Mouse (Mus musculus): ENCODE measurements around the gene Ubap1l. TPM values are rescaled to one million over a fixed set of nuclear protein-coding genes. Genes with fewer than 3 reads are reported as not detected.

The Ubap1l gene
- polyA plus RNA-seq (2012; rRNA removed), result 0.51 and 0.62 TPM in 2 replicates
- polyA plus RNA-seq (2014; fragmentation: Nextera tagmentation; extraction: Ambion mirVana), result 0.21 TPM in 1 of 2 replicates, not detected in the other

DNA sequence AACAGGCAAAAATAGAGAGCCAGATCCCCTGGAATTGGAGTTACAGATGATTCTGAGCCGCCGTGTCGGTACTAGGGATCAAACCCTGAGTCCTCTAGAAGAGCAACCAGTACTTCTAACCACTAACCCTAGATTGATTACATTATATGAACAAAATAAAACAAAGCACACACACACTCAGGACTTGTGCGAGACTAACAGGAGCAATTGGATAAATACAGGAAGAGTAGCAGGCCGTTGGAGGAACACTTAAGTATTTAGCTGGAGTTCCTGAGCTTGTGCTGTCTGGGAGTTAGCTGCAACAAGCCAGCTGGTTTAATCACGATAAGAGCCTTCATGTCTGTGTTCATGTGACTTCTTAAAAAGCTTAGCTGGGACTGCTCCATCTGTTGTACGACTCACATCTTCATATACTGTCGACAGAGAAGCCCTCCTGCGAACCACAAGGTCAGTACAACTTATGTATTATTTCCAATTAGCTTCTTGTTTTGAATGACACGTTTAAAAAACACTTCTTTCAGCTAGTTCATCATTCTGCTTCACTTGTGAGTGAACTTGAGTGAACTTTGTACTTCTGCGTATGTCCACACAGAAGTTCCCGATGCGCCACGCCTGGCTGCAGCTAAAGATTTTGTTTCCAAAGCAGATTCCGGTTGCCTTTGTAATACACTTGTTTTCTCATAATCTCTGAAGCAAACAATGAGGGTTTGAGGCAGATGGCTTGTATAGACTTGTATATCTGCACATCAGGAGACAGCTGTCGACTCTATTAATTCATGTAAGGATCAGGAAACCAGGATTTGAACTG is at the start of gene Ubap1l:
Gene Ubap1l (plus strand): TSS at position 401 of the 808 bp plus-strand sequence.
- H3K9me3 ChIP-seq (ENCODE audit: control insufficient read depth, low read length), result no peaks in the 10 kb centered on the region
- no peak for ATAC-seq (ENCODE audit: low FRiP score, low read depth)
- no peak for DNase-seq (ENCODE audit: low spot score)
- 92% methylated on average over 16 of the region's 16 CpGs for WGBS
- H3K4me1 ChIP-seq (ENCODE audit: control insufficient read depth, insufficient read depth, low read length), result no peaks in the 10 kb centered on the region
- no peak within 1 kb of the TSS for H3K4me3 ChIP-seq (replicated peaks; ENCODE audit: low read length)
- peaks cover 66% of the 10 kb centered on the region for H3K36me3 ChIP-seq (ENCODE audit: control insufficient read depth, insufficient read depth, low read length)
- TF ChIP-seq POLR2A (IDR thresholded peaks at IDR 0.05; ENCODE audit: borderline replicate concordance, extremely low read depth, insufficient read depth, insufficient read length), result no peak
- no peaks in the 10 kb centered on the region for H3K27me3 ChIP-seq (ENCODE audit: control insufficient read depth, insufficient read depth, low read length)
- no peak within 1 kb of the TSS for H3K9ac ChIP-seq (ENCODE audit: low read depth, low read length, severe bottlenecking)
- H3K27ac ChIP-seq (replicated peaks; ENCODE audit: low read depth, low read length), result no peak within 1 kb of the TSS
- no peak within 1 kb of the TSS for H3K4me2 ChIP-seq (replicated peaks; ENCODE audit: low read depth, low read length, severe bottlenecking)

DNA sequence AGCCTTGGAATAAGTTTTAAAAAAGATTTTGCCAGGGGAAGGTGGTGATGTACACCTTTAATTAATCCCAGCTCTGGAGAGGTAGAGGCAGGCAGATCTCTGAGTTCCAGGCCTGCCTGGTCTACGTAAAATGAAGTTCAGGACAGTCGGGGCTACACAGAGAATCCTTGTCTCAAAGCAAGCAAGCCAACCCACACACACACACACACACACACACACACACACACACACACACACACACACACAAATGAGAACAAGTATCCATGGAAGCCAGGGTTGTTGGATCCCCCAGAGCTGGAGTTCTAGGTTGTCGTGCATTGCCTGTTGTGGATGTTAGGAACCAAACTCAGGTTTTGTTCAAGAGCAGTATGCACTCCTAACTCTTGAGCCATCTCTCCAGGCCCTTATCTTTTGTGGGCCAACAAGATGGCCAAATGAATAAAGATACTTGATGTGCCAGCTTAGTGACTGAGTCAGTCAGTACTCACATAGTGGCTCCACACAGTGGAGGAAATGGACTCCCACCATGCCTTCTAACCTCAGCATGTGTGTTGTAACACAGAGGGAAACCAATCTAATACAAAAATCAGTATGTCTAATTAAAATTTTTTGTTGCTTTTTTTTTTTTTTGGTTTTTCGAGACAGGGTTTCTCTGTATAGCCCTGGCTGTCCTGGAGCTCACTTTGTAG is 48.0 kb upstream of the Ubap1l start:
- H3K27ac ChIP-seq (replicated peaks; ENCODE audit: low read depth, low read length), result no peak overlapping the region
- ATAC-seq (ENCODE audit: low FRiP score, low read depth), result no peak
- no peaks in the 10 kb centered on the region for H3K9me3 ChIP-seq (ENCODE audit: control insufficient read depth, low read length)
- no peak overlapping the region for H3K4me2 ChIP-seq (replicated peaks; ENCODE audit: low read depth, low read length, severe bottlenecking)
- H3K4me3 ChIP-seq (replicated peaks; ENCODE audit: low read length), result no peak overlapping the region
- H3K4me1 ChIP-seq (ENCODE audit: control insufficient read depth, insufficient read depth, low read length), result no peaks in the 10 kb centered on the region
- WGBS, result 99% methylated on average over 4 of the region's 4 CpGs
- TF ChIP-seq POLR2A (IDR thresholded peaks at IDR 0.05; ENCODE audit: borderline replicate concordance, extremely low read depth, insufficient read depth, insufficient read length), result no peak
- no peak for DNase-seq (ENCODE audit: low spot score)
- H3K9ac ChIP-seq (ENCODE audit: low read depth, low read length, severe bottlenecking), result no peak overlapping the region
- H3K27me3 ChIP-seq (ENCODE audit: control insufficient read depth, insufficient read depth, low read length), result no peaks in the 10 kb centered on the region
- H3K36me3 ChIP-seq (ENCODE audit: control insufficient read depth, insufficient read depth, low read length), result peaks cover 72% of the 10 kb centered on the region

DNA sequence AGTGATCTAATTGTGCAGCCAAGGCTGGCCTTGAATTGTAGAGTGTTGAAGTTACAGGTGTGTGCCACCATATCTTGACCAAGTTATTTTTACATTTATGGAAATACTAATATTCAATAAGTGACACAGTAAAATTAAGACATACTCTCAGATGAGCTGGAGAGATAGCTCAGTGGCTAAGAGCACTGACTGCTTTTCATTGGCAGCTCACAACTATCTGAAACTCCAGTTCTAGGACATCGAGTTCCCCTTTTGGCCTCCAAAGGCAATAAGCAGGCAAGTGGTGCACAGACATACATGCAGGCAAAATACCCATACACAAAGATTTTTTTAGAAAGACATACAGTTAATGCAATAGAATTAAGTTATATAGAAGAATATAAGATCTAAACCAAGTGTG is 47.0 kb upstream of the Ubap1l start:
- H3K4me1 ChIP-seq (ENCODE audit: control insufficient read depth, insufficient read depth, low read length), result no peaks in the 10 kb centered on the region
- H3K27me3 ChIP-seq (ENCODE audit: control insufficient read depth, insufficient read depth, low read length), result no peaks in the 10 kb centered on the region
- H3K9me3 ChIP-seq (ENCODE audit: control insufficient read depth, low read length), result no peaks in the 10 kb centered on the region
- no peak overlapping the region for H3K4me3 ChIP-seq (replicated peaks; ENCODE audit: low read length)
- no peak for ATAC-seq (ENCODE audit: low FRiP score, low read depth)
- H3K36me3 ChIP-seq (ENCODE audit: control insufficient read depth, insufficient read depth, low read length), result peaks cover 71% of the 10 kb centered on the region
- DNase-seq (ENCODE audit: low spot score), result no peak
- WGBS, result 94% methylated on average over 1 of the region's 1 CpGs
- H3K4me2 ChIP-seq (replicated peaks; ENCODE audit: low read depth, low read length, severe bottlenecking), result no peak overlapping the region
- no peak overlapping the region for H3K27ac ChIP-seq (replicated peaks; ENCODE audit: low read depth, low read length)
- TF ChIP-seq POLR2A (IDR thresholded peaks at IDR 0.05; ENCODE audit: borderline replicate concordance, extremely low read depth, insufficient read depth, insufficient read length), result no peak
- no peak overlapping the region for H3K9ac ChIP-seq (ENCODE audit: low read depth, low read length, severe bottlenecking)

DNA sequence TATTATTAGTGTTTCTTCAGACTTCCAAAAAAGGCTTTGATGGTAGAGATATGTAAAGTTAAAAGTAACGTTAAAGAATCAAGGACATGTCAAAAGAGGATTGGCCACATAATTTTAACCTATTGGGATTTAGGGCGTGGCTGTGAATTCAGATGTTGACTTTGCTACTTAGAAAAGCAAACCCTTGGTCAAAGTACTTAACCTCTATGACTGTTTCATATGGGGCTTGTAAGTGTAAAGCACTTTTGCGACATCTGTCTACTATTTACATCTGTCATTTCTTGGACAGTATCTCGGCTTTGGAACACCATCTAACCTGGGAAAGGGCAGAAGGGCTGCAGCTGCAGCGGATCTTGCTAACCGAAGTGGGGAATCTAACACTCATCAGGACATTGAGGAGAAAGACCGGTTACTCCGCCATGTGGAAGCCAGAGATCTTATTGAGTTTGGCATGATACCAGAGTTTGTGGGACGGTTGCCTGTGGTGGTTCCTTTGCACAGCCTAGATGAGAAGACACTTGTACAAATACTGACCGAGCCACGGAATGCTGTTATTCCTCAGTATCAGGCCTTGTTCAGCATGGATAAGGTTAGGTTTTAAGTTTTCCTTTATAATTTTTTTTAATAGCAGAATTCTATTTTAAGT is 38.5 kb upstream of the Ubap1l start:
- Histone ChIP-seq H3K9me3 (ENCODE audit: control insufficient read depth, low read length) (no peaks in the 10 kb centered on the region), H3K4me3 (replicated peaks; ENCODE audit: low read length) (no peak overlapping the region), H3K4me1 (ENCODE audit: control insufficient read depth, insufficient read depth, low read length) (no peaks in the 10 kb centered on the region), H3K27ac (replicated peaks; ENCODE audit: low read depth, low read length) (no peak overlapping the region), H3K4me2 (replicated peaks; ENCODE audit: low read depth, low read length, severe bottlenecking) (no peak overlapping the region), H3K9ac (ENCODE audit: low read depth, low read length, severe bottlenecking) (no peak overlapping the region), H3K27me3 (ENCODE audit: control insufficient read depth, insufficient read depth, low read length) (no peaks in the 10 kb centered on the region), H3K36me3 (ENCODE audit: control insufficient read depth, insufficient read depth, low read length) (peaks cover 80% of the 10 kb centered on the region)
- no peak for TF ChIP-seq POLR2A (IDR thresholded peaks at IDR 0.05; ENCODE audit: borderline replicate concordance, extremely low read depth, insufficient read depth, insufficient read length)
- DNase-seq (ENCODE audit: low spot score) (no peak), ATAC-seq (ENCODE audit: low FRiP score, low read depth) (no peak)
- 88% methylated on average over 11 of the region's 11 CpGs for WGBS

DNA sequence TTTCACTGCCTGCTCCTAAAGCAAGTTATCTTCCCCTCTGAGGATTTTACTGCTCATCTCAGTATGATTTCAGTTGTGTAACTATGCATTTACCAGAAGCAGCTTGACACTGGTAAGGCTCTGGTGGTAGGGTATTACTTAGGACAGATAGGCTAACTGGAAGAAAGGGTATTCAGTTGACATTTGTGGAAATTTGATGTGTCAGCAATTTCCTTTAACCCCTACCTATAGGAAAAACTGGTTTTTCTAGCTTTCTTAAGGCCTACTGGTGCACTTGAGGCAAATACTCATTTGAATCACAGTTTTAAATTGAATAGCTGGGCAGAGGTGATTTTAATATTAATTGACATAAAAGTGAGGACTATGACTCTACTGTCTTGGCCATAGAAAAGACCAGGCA is 34.9 kb upstream of the Ubap1l start:
- peaks cover 84% of the 10 kb centered on the region for H3K36me3 ChIP-seq (ENCODE audit: control insufficient read depth, insufficient read depth, low read length)
- no peak for TF ChIP-seq POLR2A (IDR thresholded peaks at IDR 0.05; ENCODE audit: borderline replicate concordance, extremely low read depth, insufficient read depth, insufficient read length)

More for the DNA sequence above, 34.9 kb upstream of the Ubap1l start:
- Histone ChIP-seq H3K27me3 (ENCODE audit: control insufficient read depth, insufficient read depth, low read length) (no peaks in the 10 kb centered on the region), H3K4me1 (ENCODE audit: control insufficient read depth, insufficient read depth, low read length) (no peaks in the 10 kb centered on the region), H3K4me2 (replicated peaks; ENCODE audit: low read depth, low read length, severe bottlenecking) (no peak overlapping the region), H3K27ac (replicated peaks; ENCODE audit: low read depth, low read length) (no peak overlapping the region), H3K9me3 (ENCODE audit: control insufficient read depth, low read length) (no peaks in the 10 kb centered on the region), H3K4me3 (replicated peaks; ENCODE audit: low read length) (no peak overlapping the region), H3K9ac (ENCODE audit: low read depth, low read length, severe bottlenecking) (no peak overlapping the region)
- no peak for ATAC-seq (ENCODE audit: low FRiP score, low read depth)
- DNase-seq (ENCODE audit: low spot score), result no peak
